Comparison of ENCODE assay signal across 8 mouse cellular contexts in genomic region chr5:134965852-134966821, GRCm38 (mm10). TPM values are rescaled to one million over a fixed set of nuclear protein-coding genes. Genes with fewer than 3 reads are reported as not detected.
DNase-seq lines count a peak whose midpoint lies in the region; ATAC-seq lines count a peak whose summit lies in the region.

No protein-coding gene starts in this region.

- peak; percentile 33 to 43 for DNase-seq in CD8-positive naive resting alpha-beta T cell, adult 2 months (ENCODE audit: low read depth in 2 of 2, low spot score in 2 of 2)
- DNase-seq in ZHBTc4 (ENCODE audit: low read depth, low spot score) = peak; percentile 96
- DNase-seq in embryonic facial prominence, embryonic 10.5 days (ENCODE audit: low spot score) = peak; percentile 65
- DNase-seq in lung, adult 18-20 months = peak; percentile 69 to 79
- no peak for DNase-seq in right cerebral cortex, postnatal 36 days (ENCODE audit: low spot score in 2 of 2)

- H3K9ac ChIP-seq in heart, embryonic 12.5 days = peak overlapping the region; percentile 52; the same call in 1 of the 2 replicates
- H3K9ac ChIP-seq in kidney, embryonic 16.5 days (replicated peaks; ENCODE audit: low read length) = peak overlapping the region; percentile 43
- H3K9ac ChIP-seq in neural tube, embryonic 13.5 days = peak overlapping the region; percentile 26; the same call in 1 of the 2 replicates

- WGBS in embryonic facial prominence, embryonic 10.5 days = 3% methylated on average over 33 of the region's 33 CpGs
- 7% methylated on average over 23 of the region's 33 CpGs for WGBS in heart, embryonic 12.5 days
- 5% methylated on average over 32 of the region's 33 CpGs for WGBS in kidney, embryonic 16.5 days
- 3% methylated on average over 33 of the region's 33 CpGs for WGBS in neural tube, embryonic 13.5 days

- H3K27me3 ChIP-seq in embryonic facial prominence, embryonic 10.5 days (replicated peaks; ENCODE audit: low read depth, poor library complexity, severe bottlenecking) = peaks cover 19% of the 10 kb centered on the region
- H3K27me3 ChIP-seq in heart, embryonic 12.5 days (replicated peaks) = peaks cover 23% of the 10 kb centered on the region
- no peaks in the 10 kb centered on the region for H3K27me3 ChIP-seq in kidney, embryonic 16.5 days (ENCODE audit: insufficient read depth, low read length)
- peaks cover 18% of the 10 kb centered on the region for H3K27me3 ChIP-seq in neural tube, embryonic 13.5 days

- H3K4me3 ChIP-seq in embryonic facial prominence, embryonic 10.5 days = peak overlapping the region; percentile 51
- peak overlapping the region; percentile 26 for H3K4me3 ChIP-seq in heart, embryonic 12.5 days
- peak overlapping the region; percentile 32 for H3K4me3 ChIP-seq in kidney, embryonic 16.5 days (ENCODE audit: low read length)
- peak overlapping the region; percentile 18 for H3K4me3 ChIP-seq in neural tube, embryonic 13.5 days

- H3K27ac ChIP-seq in embryonic facial prominence, embryonic 10.5 days (replicated peaks) = no peak overlapping the region
- no peak overlapping the region for H3K27ac ChIP-seq in heart, embryonic 12.5 days (ENCODE audit: poor library complexity, severe bottlenecking)
- peak overlapping the region; percentile 67; the same call in 1 of the 2 replicates for H3K27ac ChIP-seq in kidney, embryonic 16.5 days (ENCODE audit: low read length)
- H3K27ac ChIP-seq in neural tube, embryonic 13.5 days (replicated peaks) = no peak overlapping the region

- no peaks in the 10 kb centered on the region for H3K9me3 ChIP-seq in embryonic facial prominence, embryonic 10.5 days
- H3K9me3 ChIP-seq in heart, embryonic 12.5 days (replicated peaks) = no peaks in the 10 kb centered on the region
- no peaks in the 10 kb centered on the region for H3K9me3 ChIP-seq in kidney, embryonic 16.5 days (ENCODE audit: low read length)
- H3K9me3 ChIP-seq in neural tube, embryonic 13.5 days = no peaks in the 10 kb centered on the region

- peaks cover 24% of the 10 kb centered on the region for H3K4me1 ChIP-seq in embryonic facial prominence, embryonic 10.5 days
- peaks cover 15% of the 10 kb centered on the region for H3K4me1 ChIP-seq in heart, embryonic 12.5 days (replicated peaks)
- peaks cover 5% of the 10 kb centered on the region; the same call in 1 of the 2 replicates for H3K4me1 ChIP-seq in kidney, embryonic 16.5 days (ENCODE audit: insufficient read depth, low read length)
- H3K4me1 ChIP-seq in neural tube, embryonic 13.5 days (replicated peaks) = peaks cover 11% of the 10 kb centered on the region

- ATAC-seq in heart, embryonic 12.5 days (ENCODE audit: insufficient number of reproducible peaks, low FRiP score) = peak; percentile 40
- ATAC-seq in kidney, embryonic 16.5 days (ENCODE audit: low FRiP score, low TSS enrichment) = peak; percentile 76
- peak; percentile 23; the same call in 1 of the 2 replicates for ATAC-seq in neural tube, embryonic 13.5 days (ENCODE audit: low read depth)

- peak overlapping the region; percentile 73 for H3K4me2 ChIP-seq in heart, embryonic 12.5 days
- peak overlapping the region; percentile 53 for H3K4me2 ChIP-seq in kidney, embryonic 16.5 days (replicated peaks; ENCODE audit: low read depth, low read length)
- peak overlapping the region; percentile 49 for H3K4me2 ChIP-seq in neural tube, embryonic 13.5 days

- no peaks in the 10 kb centered on the region for H3K36me3 ChIP-seq in embryonic facial prominence, embryonic 10.5 days (replicated peaks)
- no peaks in the 10 kb centered on the region for H3K36me3 ChIP-seq in heart, embryonic 12.5 days
- no peaks in the 10 kb centered on the region for H3K36me3 ChIP-seq in kidney, embryonic 16.5 days (ENCODE audit: insufficient read depth, low read length)
- no peaks in the 10 kb centered on the region for H3K36me3 ChIP-seq in neural tube, embryonic 13.5 days

RNA-seq across cellular contexts. Expression of gene Cldn4, which starts 19.4 kb away (rescaled TPM):
- polyA plus RNA-seq in embryonic facial prominence, embryonic 10.5 days (2016; fragmentation: Nextera tagmentation; extraction: Ambion mirVana) = 16.7 and 17.5 TPM in 2 replicates
- 1.0 and 1.1 TPM in 2 replicates for polyA plus RNA-seq in heart, embryonic 12.5 days (2016; fragmentation: Nextera tagmentation; extraction: Ambion mirVana)
- polyA plus RNA-seq in kidney, embryonic 16.5 days (2015; fragmentation: Nextera tagmentation; extraction: Ambion mirVana) = 63.1 and 64.7 TPM in 2 replicates
- 0.38 and 0.85 TPM in 2 replicates for polyA plus RNA-seq in neural tube, embryonic 13.5 days (2015; fragmentation: Nextera tagmentation; extraction: Ambion mirVana)

RNA-seq across cellular contexts. Expression of gene Cldn3, which starts 19.9 kb away (rescaled TPM):
- polyA plus RNA-seq in embryonic facial prominence, embryonic 10.5 days (2016; fragmentation: Nextera tagmentation; extraction: Ambion mirVana) = 18.2 and 18.8 TPM in 2 replicates
- 2.5 and 3.2 TPM in 2 replicates for polyA plus RNA-seq in heart, embryonic 12.5 days (2016; fragmentation: Nextera tagmentation; extraction: Ambion mirVana)
- 67.7 and 69.2 TPM in 2 replicates for polyA plus RNA-seq in kidney, embryonic 16.5 days (2015; fragmentation: Nextera tagmentation; extraction: Ambion mirVana)
- 0.81 and 2.4 TPM in 2 replicates for polyA plus RNA-seq in neural tube, embryonic 13.5 days (2015; fragmentation: Nextera tagmentation; extraction: Ambion mirVana)

RNA-seq across cellular contexts. Expression of gene Mettl27, which starts 34.0 kb away (rescaled TPM):
- 14.8 and 17.0 TPM in 2 replicates for polyA plus RNA-seq in embryonic facial prominence, embryonic 10.5 days (2016; fragmentation: Nextera tagmentation; extraction: Ambion mirVana)
- polyA plus RNA-seq in heart, embryonic 12.5 days (2016; fragmentation: Nextera tagmentation; extraction: Ambion mirVana) = 8.6 and 11.1 TPM in 2 replicates
- 29.6 and 30.7 TPM in 2 replicates for polyA plus RNA-seq in kidney, embryonic 16.5 days (2015; fragmentation: Nextera tagmentation; extraction: Ambion mirVana)
- polyA plus RNA-seq in neural tube, embryonic 13.5 days (2015; fragmentation: Nextera tagmentation; extraction: Ambion mirVana) = 8.8 and 9.0 TPM in 2 replicates

RNA-seq across cellular contexts. Expression of gene Abhd11, which starts 42.8 kb away (rescaled TPM):
- polyA plus RNA-seq in embryonic facial prominence, embryonic 10.5 days (2016; fragmentation: Nextera tagmentation; extraction: Ambion mirVana) = 39.6 and 41.7 TPM in 2 replicates
- 58.1 and 58.3 TPM in 2 replicates for polyA plus RNA-seq in heart, embryonic 12.5 days (2016; fragmentation: Nextera tagmentation; extraction: Ambion mirVana)
- polyA plus RNA-seq in kidney, embryonic 16.5 days (2015; fragmentation: Nextera tagmentation; extraction: Ambion mirVana) = 81.1 and 81.9 TPM in 2 replicates
- polyA plus RNA-seq in neural tube, embryonic 13.5 days (2015; fragmentation: Nextera tagmentation; extraction: Ambion mirVana) = 63.6 and 72.2 TPM in 2 replicates

RNA-seq across cellular contexts. Expression of gene Cldn13, which starts 50.8 kb away (rescaled TPM):
- 2.1 and 2.8 TPM in 2 replicates for polyA plus RNA-seq in embryonic facial prominence, embryonic 10.5 days (2016; fragmentation: Nextera tagmentation; extraction: Ambion mirVana)
- 5.4 and 10.0 TPM in 2 replicates for polyA plus RNA-seq in heart, embryonic 12.5 days (2016; fragmentation: Nextera tagmentation; extraction: Ambion mirVana)
- polyA plus RNA-seq in kidney, embryonic 16.5 days (2015; fragmentation: Nextera tagmentation; extraction: Ambion mirVana) = 0.99 and 1.2 TPM in 2 replicates
- polyA plus RNA-seq in neural tube, embryonic 13.5 days (2015; fragmentation: Nextera tagmentation; extraction: Ambion mirVana) = 0.29 and 0.49 TPM in 2 replicates

Comparison
In these comparisons a context has a peak if more than half of its experiments do, and no peak if none do; other contexts are left out.
1. DNase-seq: peak in CD8-positive naive resting alpha-beta T cell, adult 2 months (2 of 2), ZHBTc4 (single experiment), embryonic facial prominence, embryonic 10.5 days (single experiment) and lung, adult 18-20 months (2 of 2); none in right cerebral cortex, postnatal 36 days (0 of 2).
2. ATAC-seq: peak in every context shown above with its lines; median percentile 76 in kidney, embryonic 16.5 days; 40 in heart, embryonic 12.5 days; 23 in neural tube, embryonic 13.5 days.
3. Peak in every context shown above with its lines, with median percentiles within 50 percentile points of each other: H3K4me3 ChIP-seq, H3K4me2 ChIP-seq and H3K9ac ChIP-seq.